Mouse (Mus musculus): ENCODE results near the gene Ptpru.

DNA sequence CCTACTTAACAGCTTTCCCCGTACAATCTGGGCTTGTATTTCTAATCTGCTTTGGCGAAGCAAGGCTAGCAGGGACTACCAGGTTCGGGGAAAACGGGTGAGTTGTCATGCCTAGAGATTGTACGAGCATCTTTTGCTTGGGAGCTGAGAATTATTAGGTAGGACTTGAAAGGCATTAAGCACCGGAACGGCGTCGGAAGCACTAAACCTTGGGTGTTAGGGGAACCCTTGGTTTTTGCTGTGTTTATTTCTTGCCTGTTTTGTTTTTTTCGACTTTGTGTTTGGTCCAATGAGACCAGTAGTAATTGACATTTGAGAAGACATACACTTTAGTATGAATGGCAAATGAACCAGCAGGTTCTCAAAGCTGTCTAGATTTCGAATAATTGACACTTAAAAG is 36.5 kb upstream of the Ptpru start:
- TF ChIP-seq CTCF (IDR thresholded peaks at IDR 0.05; ENCODE audit: extremely low read depth, insufficient read length, insufficient replicate concordance, low read depth, low read length) (no peak), POLR2A (IDR thresholded peaks at IDR 0.05; ENCODE audit: low read depth, low read length) (no peak)
